Mouse (Mus musculus): ENCODE measurements at regions not wholly inside any gene's neighbourhood (a gene's known extent, or its start where the extent isn't known, plus 50 kb on each side); places are given as distances from the start of the nearest gene placed in this dataset.

DNA sequence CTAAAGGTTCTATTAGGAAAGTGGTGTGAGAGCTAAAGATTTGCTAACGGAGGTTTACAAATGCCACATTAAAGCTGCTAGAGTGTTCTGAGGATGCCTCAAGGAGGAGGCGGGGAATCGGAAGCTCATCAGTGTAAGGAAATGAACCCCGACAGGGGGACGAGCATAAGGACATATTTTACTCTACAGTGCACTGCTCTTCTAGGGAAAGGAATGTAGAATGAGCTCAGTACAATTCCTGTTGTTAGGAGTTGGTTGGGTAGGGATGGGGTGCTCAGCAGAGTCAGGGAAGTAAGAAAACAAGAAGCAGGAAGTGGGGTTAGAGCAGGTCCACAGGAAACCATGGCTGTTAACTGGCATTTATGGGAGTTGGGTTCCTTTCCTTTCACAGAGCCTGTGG, 54.6 kb downstream of the Mex3b start:
- Histone ChIP-seq H3K4me3 (ENCODE audit: insufficient read depth, low read length) (no peak overlapping the region), H3K4me1 (ENCODE audit: control insufficient read depth, insufficient read depth, low read length) (no peaks in the 10 kb centered on the region), H3K27ac (ENCODE audit: insufficient read depth, low read depth, low read length) (no peak overlapping the region)
- TF ChIP-seq POLR2A (IDR thresholded peaks at IDR 0.05; ENCODE audit: borderline replicate concordance, low read depth, low read length) (no peak), CTCF (IDR thresholded peaks at IDR 0.05; ENCODE audit: low read depth, low read length) (no peak)

DNA sequence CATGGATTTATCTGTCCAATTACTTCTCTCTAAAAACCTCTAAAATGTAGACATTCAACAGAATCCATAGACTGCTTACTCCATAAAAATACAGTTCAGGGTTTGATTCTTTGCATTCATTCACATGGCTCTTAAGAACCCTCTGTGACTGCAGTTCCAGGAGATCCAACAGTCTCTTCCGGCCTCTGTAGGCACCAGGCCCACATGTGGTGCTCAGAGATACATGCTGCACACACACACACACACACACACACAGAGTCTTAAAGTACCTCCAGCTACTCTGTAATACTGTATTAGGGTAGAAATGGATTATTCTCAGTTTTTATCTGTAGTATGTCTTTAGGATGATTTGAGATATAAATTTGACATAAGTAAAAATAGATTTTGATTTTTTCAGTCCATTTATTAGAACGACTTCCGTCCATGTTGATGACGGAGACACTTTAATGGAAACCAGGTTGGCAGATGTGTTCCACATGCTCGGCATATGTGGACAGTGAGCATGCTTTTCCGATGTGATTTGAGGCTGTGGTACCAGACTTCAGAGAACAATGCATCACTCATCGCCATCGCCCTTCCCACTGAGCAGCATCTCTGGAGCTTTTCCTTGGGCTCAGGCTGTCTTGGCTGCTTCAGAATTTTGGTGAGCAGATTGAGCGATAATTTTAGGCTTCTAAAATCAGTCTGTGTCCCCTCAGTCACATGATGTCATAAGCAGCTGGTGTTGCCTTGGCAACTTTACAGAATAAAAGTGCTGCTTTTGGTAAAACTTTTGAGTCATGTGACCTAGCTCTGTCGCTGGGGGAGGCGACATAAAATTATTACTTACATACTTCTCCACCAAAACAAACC, 56.3 kb downstream of the Mex3b start:
- H3K27ac ChIP-seq (ENCODE audit: insufficient read depth, low read depth, low read length): no peak overlapping the region
- no peak overlapping the region for H3K4me3 ChIP-seq (ENCODE audit: insufficient read depth, low read length)
- no peaks in the 10 kb centered on the region for H3K4me1 ChIP-seq (ENCODE audit: control insufficient read depth, insufficient read depth, low read length)
- no peak for TF ChIP-seq CTCF (IDR thresholded peaks at IDR 0.05; ENCODE audit: low read depth, low read length)
- TF ChIP-seq POLR2A (IDR thresholded peaks at IDR 0.05; ENCODE audit: borderline replicate concordance, low read depth, low read length): no peak

DNA sequence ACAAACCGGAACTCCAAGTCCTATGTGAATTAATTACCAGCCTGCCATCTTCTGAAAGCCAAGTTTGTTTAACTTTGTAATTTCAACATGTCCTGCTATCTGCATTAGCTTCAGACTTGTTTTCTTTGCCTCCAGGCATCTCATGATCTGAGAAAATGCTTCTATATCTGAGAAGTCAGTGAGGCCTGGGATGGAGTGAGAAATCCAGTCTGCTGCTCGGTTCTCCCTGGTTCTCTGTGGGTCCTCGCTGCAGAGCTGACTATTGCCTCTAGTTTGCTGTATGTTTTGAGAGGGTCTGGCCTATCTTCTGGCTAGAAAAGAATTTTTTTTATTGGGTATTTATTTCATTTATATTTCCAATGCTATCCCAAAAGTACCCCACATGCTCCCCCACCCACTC, 57.0 kb downstream of the Mex3b start:
- Histone ChIP-seq H3K4me3 (ENCODE audit: insufficient read depth, low read length) (no peak overlapping the region), H3K4me1 (ENCODE audit: control insufficient read depth, insufficient read depth, low read length) (no peaks in the 10 kb centered on the region), H3K27ac (ENCODE audit: insufficient read depth, low read depth, low read length) (no peak overlapping the region)
- no peak for TF ChIP-seq CTCF (IDR thresholded peaks at IDR 0.05; ENCODE audit: low read depth, low read length)
- no peak for TF ChIP-seq POLR2A (IDR thresholded peaks at IDR 0.05; ENCODE audit: borderline replicate concordance, low read depth, low read length)

DNA sequence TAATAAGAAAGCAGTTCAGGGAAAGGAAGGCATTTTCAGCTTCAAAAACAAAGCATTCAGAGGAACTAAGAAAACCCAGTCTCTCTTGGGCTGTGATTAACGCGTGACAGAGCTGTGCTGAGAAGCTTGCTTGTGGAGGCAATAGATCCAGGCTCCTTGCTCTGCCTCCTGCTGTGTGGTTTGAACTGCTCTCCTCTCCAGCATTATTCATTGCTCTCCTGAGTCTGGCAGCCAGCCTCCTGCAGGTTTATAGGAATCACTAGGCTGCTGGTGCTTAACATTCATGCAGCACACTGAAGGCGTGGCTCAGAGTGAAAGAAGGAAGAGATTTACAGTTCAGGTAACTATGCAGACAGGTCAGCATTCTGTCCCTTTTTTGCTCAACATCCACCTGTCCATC, 71.2 kb downstream of the Mex3b start:
- H3K4me3 ChIP-seq (ENCODE audit: insufficient read depth, low read length): no peak overlapping the region
- TF ChIP-seq POLR2A (IDR thresholded peaks at IDR 0.05; ENCODE audit: borderline replicate concordance, low read depth, low read length): no peak
- no peak for TF ChIP-seq CTCF (IDR thresholded peaks at IDR 0.05; ENCODE audit: low read depth, low read length)
- H3K27ac ChIP-seq (ENCODE audit: insufficient read depth, low read depth, low read length): no peak overlapping the region
- H3K4me1 ChIP-seq (ENCODE audit: control insufficient read depth, insufficient read depth, low read length): no peaks in the 10 kb centered on the region

DNA sequence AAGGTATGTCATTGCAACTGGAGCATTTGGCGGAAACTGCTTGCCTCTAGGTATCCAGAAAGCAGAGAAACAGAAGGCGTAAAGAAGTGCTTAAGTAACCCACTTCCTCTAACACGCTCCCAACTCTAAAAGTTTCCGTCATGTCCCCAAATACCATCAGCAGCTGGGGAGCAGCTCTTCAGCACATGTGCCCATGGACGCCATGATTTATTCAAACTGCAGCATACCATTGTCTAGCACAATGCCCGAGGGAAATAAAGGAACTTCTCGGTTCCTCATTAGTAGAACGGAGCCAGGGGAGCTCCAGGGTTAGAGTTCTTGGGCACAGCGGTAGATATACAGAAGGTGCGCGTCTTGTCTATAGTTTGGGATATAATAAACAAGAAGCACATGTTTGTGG, 72.4 kb downstream of the Mex3b start:
- Histone ChIP-seq H3K4me3 (ENCODE audit: insufficient read depth, low read length) (no peak overlapping the region), H3K27ac (ENCODE audit: insufficient read depth, low read depth, low read length) (no peak overlapping the region), H3K4me1 (ENCODE audit: control insufficient read depth, insufficient read depth, low read length) (no peaks in the 10 kb centered on the region)
- TF ChIP-seq CTCF (IDR thresholded peaks at IDR 0.05; ENCODE audit: low read depth, low read length) (no peak), POLR2A (IDR thresholded peaks at IDR 0.05; ENCODE audit: borderline replicate concordance, low read depth, low read length) (no peak)

DNA sequence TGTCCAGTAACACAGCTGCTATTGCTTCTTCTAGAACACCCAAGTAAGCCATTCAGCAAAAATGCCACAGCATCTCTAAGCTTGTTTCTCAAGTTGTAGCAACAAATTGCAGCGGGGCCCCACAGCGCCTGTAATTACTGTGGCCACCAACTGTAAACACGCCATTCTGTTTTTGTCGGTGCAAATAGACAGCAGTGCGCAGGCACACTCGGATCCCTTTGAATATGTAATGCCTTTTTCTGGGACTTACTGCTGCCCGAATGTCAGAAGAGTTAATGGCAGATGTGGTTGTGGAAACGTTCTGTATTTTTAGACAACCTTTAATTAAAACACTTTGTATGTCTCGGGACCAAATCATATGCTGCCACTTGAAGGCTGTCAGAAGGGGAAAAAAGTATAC, 76.2 kb downstream of the Mex3b start:
- Histone ChIP-seq H3K4me1 (ENCODE audit: control insufficient read depth, insufficient read depth, low read length) (no peaks in the 10 kb centered on the region), H3K4me3 (ENCODE audit: insufficient read depth, low read length) (no peak overlapping the region), H3K27ac (ENCODE audit: insufficient read depth, low read depth, low read length) (no peak overlapping the region)
- no peak for TF ChIP-seq POLR2A (IDR thresholded peaks at IDR 0.05; ENCODE audit: borderline replicate concordance, low read depth, low read length)
- TF ChIP-seq CTCF (IDR thresholded peaks at IDR 0.05; ENCODE audit: low read depth, low read length): no peak

DNA sequence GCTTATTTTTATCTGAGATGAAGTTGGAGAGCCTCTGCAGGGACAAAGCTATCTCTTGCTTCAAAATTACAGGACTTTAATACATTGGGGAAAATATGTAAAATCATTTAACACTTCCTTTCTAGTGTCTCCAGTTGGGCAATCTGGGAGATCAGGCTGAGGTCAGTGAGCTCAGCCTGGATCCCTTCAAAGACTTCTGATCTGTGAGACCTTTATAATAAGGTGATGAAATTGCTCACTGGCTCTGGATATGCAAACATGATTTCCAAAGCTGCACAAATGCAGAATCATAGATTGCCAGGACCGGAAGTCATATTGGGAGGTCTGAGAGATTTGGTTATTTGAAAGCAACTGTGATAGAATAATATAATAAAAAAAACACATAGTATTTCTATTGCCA, 76.7 kb downstream of the Mex3b start:
- Histone ChIP-seq H3K4me1 (ENCODE audit: control insufficient read depth, insufficient read depth, low read length) (no peaks in the 10 kb centered on the region), H3K27ac (ENCODE audit: insufficient read depth, low read depth, low read length) (no peak overlapping the region), H3K4me3 (ENCODE audit: insufficient read depth, low read length) (no peak overlapping the region)
- TF ChIP-seq CTCF (IDR thresholded peaks at IDR 0.05; ENCODE audit: low read depth, low read length) (no peak), POLR2A (IDR thresholded peaks at IDR 0.05; ENCODE audit: borderline replicate concordance, low read depth, low read length) (no peak)

DNA sequence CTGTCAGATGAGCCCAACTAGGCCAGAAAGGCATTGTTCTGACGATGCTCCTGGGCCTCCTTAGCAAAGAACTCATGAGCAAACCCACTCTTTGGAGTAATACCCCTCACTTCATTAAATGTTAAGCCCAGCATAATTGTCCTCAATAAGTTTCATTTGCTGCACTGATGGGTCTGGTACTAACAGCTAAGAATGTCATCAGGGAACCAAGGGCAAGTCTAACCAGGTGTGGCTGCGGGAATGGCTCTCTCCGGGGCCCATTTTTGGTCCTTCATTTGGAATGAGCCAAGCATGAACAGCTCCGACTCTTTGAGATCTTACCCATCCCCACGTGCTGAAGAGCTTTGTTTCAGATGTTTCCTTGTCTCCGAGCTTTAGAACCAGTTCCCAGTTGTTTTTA, 82.2 kb downstream of the Mex3b start:
- TF ChIP-seq CTCF (IDR thresholded peaks at IDR 0.05; ENCODE audit: low read depth, low read length) (no peak), POLR2A (IDR thresholded peaks at IDR 0.05; ENCODE audit: borderline replicate concordance, low read depth, low read length) (no peak)
- Histone ChIP-seq H3K4me1 (ENCODE audit: control insufficient read depth, insufficient read depth, low read length) (no peaks in the 10 kb centered on the region), H3K4me3 (ENCODE audit: insufficient read depth, low read length) (no peak overlapping the region), H3K27ac (ENCODE audit: insufficient read depth, low read depth, low read length) (no peak overlapping the region)

DNA sequence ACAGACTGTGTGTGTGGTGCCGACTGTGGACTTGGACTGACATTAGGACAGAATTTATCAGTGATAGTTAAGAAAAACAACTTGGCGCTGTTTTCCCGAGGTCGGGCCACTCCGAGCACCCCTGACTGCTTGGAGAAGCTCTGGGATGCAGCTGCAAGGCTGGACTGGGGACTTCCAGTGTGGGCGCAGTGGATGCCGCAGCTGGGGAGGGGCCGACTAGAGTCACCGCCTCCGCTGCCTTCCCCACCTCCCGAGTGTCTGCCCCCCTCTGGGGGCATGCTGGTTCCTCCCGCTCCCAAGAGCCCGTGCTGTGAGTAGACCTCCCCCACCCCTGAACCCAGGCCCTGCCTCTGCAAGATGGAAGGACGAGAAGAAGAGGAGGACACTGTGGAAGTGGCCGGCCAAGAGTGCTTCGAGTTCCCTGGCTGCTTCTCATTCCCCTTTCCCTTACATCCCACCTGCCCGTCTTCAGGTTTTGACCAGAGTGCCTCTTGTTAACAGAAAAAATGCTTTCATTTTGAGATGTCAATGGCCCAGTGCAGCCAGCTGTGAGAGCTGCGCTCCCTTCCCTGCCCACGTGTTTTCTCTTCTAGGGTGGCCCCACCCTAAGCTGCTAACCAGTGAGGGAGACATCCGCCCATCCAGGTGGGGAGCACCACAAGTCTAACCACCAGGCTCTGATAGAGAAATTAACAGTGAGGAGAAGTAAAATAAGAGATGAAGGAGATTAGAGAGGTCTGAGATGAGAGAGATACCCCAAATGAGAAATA, 90.3 kb downstream of the Mex3b start:
- H3K27ac ChIP-seq (ENCODE audit: insufficient read depth, low read depth, low read length): no peak overlapping the region
- H3K4me1 ChIP-seq (ENCODE audit: control insufficient read depth, insufficient read depth, low read length): no peaks in the 10 kb centered on the region
- no peak for TF ChIP-seq CTCF (IDR thresholded peaks at IDR 0.05; ENCODE audit: low read depth, low read length)
- no peak for TF ChIP-seq POLR2A (IDR thresholded peaks at IDR 0.05; ENCODE audit: borderline replicate concordance, low read depth, low read length)
- no peak overlapping the region for H3K4me3 ChIP-seq (ENCODE audit: insufficient read depth, low read length)

DNA sequence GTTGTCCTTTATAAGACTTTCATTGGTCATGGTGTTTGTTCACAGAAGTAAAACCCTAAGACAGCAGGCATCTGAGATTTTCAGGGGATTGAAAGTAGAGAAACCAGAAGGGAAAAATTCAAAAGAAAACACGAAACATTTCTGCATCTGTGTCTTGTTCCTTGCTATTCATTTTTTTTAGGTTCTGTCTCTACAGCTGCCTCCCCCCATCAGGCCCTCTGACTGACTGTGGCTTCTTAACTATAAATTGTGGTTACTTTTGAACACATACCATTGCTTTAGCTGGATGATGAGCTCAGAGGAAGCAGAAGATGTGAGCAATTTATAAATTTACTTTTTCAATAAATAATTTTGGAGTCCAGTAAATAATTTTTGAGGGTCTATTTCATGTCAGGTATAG, 103.5 kb downstream of the Mex3b start:
- H3K4me3 ChIP-seq (ENCODE audit: insufficient read depth, low read length): no peak overlapping the region
- TF ChIP-seq CTCF (IDR thresholded peaks at IDR 0.05; ENCODE audit: low read depth, low read length) (no peak), POLR2A (IDR thresholded peaks at IDR 0.05; ENCODE audit: borderline replicate concordance, low read depth, low read length) (no peak)
- peaks cover 3% of the 10 kb centered on the region; the same call in 1 of the 2 replicates for H3K4me1 ChIP-seq (ENCODE audit: control insufficient read depth, insufficient read depth, low read length)
- H3K27ac ChIP-seq (ENCODE audit: insufficient read depth, low read depth, low read length): no peak overlapping the region

All from bone marrow macrophage, adult 2 months (primary cell).